13 mouse cellular contexts compared by ENCODE assay signal in the genomic region with DNA sequence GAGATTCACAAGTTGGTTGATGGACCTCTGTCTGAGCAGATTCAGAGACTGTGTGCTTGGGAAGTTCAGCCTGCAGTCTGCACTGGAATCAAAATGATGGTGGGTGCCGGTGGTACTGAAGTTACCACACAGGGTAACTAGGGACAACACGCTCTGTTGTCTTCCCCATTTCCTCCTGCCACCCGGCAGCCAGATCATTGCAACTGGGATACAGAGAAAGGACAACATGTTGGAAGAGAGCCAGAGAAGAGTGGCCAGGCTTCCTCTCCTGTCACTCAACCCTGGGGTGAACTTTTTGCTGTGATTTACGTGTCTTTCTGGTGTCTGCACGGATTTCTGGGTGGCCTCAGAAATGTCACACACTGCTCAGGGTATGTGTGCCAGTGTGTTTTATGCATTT.
DNase-seq lines count a peak whose midpoint lies in the region; ATAC-seq lines count a peak whose summit lies in the region.
"Had no signal": no experiment of that assay in that cellular context is flagged by ENCODE, and none has a peak within 500 bp of the region (broad histone marks: within the 10 kb centered on the region; RNA-seq: fewer than 3 reads in every experiment).

No protein-coding gene starts in this region.

- 0 out of 2 replicates have a peak, but pooled peaks cover 4% of the 10 kb centered on the region for H3K4me1 ChIP-seq in lung, embryonic 15.5 days
- H3K4me1 ChIP-seq: megakaryocyte, embryonic 14.5 days had no signal

- H3K36me3 ChIP-seq in lung, embryonic 15.5 days: no peaks in the 10 kb centered on the region
- H3K36me3 ChIP-seq: embryonic facial prominence, embryonic 13.5 days; heart, embryonic 13.5 days; limb, embryonic 13.5 days had no signal

- no peaks in the 10 kb centered on the region for H3K9me3 ChIP-seq in lung, embryonic 15.5 days
- H3K9me3 ChIP-seq: embryonic facial prominence, embryonic 13.5 days; heart, embryonic 13.5 days; limb, embryonic 13.5 days had no signal

- peak; percentile 86 for DNase-seq in heart, adult 11 months
- no peak for DNase-seq in heart, postnatal 25 days (ENCODE audit: low spot score)
- no peak for DNase-seq in lung, postnatal 25 days (ENCODE audit: low spot score)
- peak; percentile 6 to 32 for DNase-seq in heart, adult 9 months (ENCODE audit: low spot score in 2 of 2)
- DNase-seq in lung, postnatal 10 days: peak; percentile 30
- DNase-seq in embryo, embryonic 9.5 days (ENCODE audit: extremely low spot score): no peak
- no peak for DNase-seq in left cerebral cortex, adult 11 months (ENCODE audit: low spot score)
- DNase-seq: cerebellum, adult 18-20 months had no signal

- H3K9ac ChIP-seq in lung, embryonic 15.5 days: no peak overlapping the region
- H3K9ac ChIP-seq: embryonic facial prominence, embryonic 13.5 days; heart, embryonic 13.5 days; limb, embryonic 13.5 days had no signal

- no peak overlapping the region for H3K4me3 ChIP-seq in lung, embryonic 15.5 days
- H3K4me3 ChIP-seq: embryonic facial prominence, embryonic 13.5 days; heart, embryonic 13.5 days; limb, embryonic 13.5 days; megakaryocyte, embryonic 14.5 days had no signal

- intact Hi-C loops in heart, postnatal 25 days (cut with DNase I): no loop called here

- H3K27ac ChIP-seq in lung, embryonic 15.5 days: no peak overlapping the region
- H3K27ac ChIP-seq: embryonic facial prominence, embryonic 13.5 days; heart, embryonic 13.5 days; limb, embryonic 13.5 days had no signal

- 31% methylated on average over 5 of the region's 5 CpGs for WGBS in lung, embryonic 15.5 days

- ATAC-seq in lung, embryonic 15.5 days (ENCODE audit: borderline replicate concordance, extremely low read depth, low FRiP score, low TSS enrichment): peak; percentile 46; the same call in 1 of the 2 replicates

- no peaks in the 10 kb centered on the region; the same call in 1 of the 2 replicates for H3K27me3 ChIP-seq in lung, embryonic 15.5 days
- H3K27me3 ChIP-seq: megakaryocyte, embryonic 14.5 days had no signal

- no peak overlapping the region for H3K4me2 ChIP-seq in lung, embryonic 15.5 days
- H3K4me2 ChIP-seq: embryonic facial prominence, embryonic 13.5 days; heart, embryonic 13.5 days; limb, embryonic 13.5 days had no signal

Comparison
In these comparisons a context has a peak if more than half of its experiments do, and no peak if none do; other contexts are left out.
1. DNase-seq: peak in heart, adult 11 months (single experiment), heart, adult 9 months (2 of 2) and lung, postnatal 10 days (single experiment); none in heart, postnatal 25 days (single experiment), lung, postnatal 25 days (single experiment), embryo, embryonic 9.5 days (single experiment) and left cerebral cortex, adult 11 months (single experiment).